Mouse (Mus musculus) E14TG2a.4 (cell line): Measurements from ENCODE around the gene Gpr119.

Source experiments
- CTCF ChIP-seq: conservative IDR thresholded peaks from 2 replicates; pipeline ENCODE4 v1.5.1; 2014; ENCODE audit warnings: low read length
- POU5F1 ChIP-seq: IDR thresholded peaks from 2 replicates; pipeline ENCODE4 v1.6.1; 2014; ENCODE audit warnings: low read length, borderline replicate concordance

- TF ChIP-seq CTCF (no peak), POU5F1 (no peak)
These were observed 20.6 kb upstream of the Gpr119 start, which contains the start of gene Rbmx2 for GRCm38 (mm10) chrX:48694864-48695371.
